Mouse (Mus musculus) cerebellum, adult 2 months (tissue): ENCODE results near the gene Ppp4r1.

Experiments
- CTCF ChIP-seq: fragments of 200-500 bp; IDR thresholded peaks from 2 replicates; pipeline ENCODE4 v1.5.1; 2011; ENCODE audit warnings: low read depth, mild to moderate bottlenecking, control low read depth, low read length, moderate library complexity, borderline replicate concordance; ENCODE audit not compliant: insufficient read depth
- POLR2A ChIP-seq: fragments of 200-500 bp; IDR thresholded peaks from 2 replicates; pipeline ENCODE4 v1.6.1; 2011; ENCODE audit warnings: low read length, control low read depth, borderline replicate concordance; ENCODE audit not compliant: insufficient read depth

- no peak for TF ChIP-seq CTCF
- no peak for TF ChIP-seq POLR2A
Observed at GRCm38 (mm10) chr17:65763221-65763620, 19.2 kb upstream of the Ppp4r1 start.
